12 mouse cellular contexts compared by ENCODE assay signal in genomic region chr4:101692892-101693291, GRCm38 (mm10). TPM values are rescaled to one million over a fixed set of nuclear protein-coding genes. Genes with fewer than 3 reads are reported as not detected.
DNase-seq lines count a peak whose midpoint lies in the region; ATAC-seq and TF ChIP-seq lines count a peak whose summit lies in the region.
"Had no signal": no experiment of that assay in that cellular context is flagged by ENCODE, and none has a peak within 500 bp of the region (broad histone marks: within the 10 kb centered on the region; RNA-seq: fewer than 3 reads in every experiment).

No protein-coding gene starts in this region.

- H3K27ac ChIP-seq in lung, postnatal 0 days (ENCODE audit: low read length) = no peak overlapping the region
- no peak overlapping the region for H3K27ac ChIP-seq in neural tube, embryonic 15.5 days (replicated peaks)
- no peak overlapping the region for H3K27ac ChIP-seq in embryonic facial prominence, embryonic 10.5 days (replicated peaks)
- H3K27ac ChIP-seq: liver, embryonic 12.5 days; stomach, postnatal 0 days had no signal

- peak; percentile 40 to 56 for DNase-seq in heart, adult 9 months (ENCODE audit: low spot score in 2 of 2)
- DNase-seq in heart, postnatal 4 days = no peak
- DNase-seq in frontal cortex, postnatal 36 days (ENCODE audit: low spot score in 2 of 2) = peak; percentile 44 to 51
- peak; percentile 39 to 56 for DNase-seq in layer of hippocampus, adult 8-10 months (ENCODE audit: low spot score in 2 of 2)
- peak; percentile 32 for DNase-seq in lung, postnatal 0 days (ENCODE audit: low spot score)
- DNase-seq in embryo, embryonic 9.5 days (ENCODE audit: extremely low spot score) = no peak
- DNase-seq in embryonic facial prominence, embryonic 10.5 days (ENCODE audit: low spot score) = no peak

- no peak for TF ChIP-seq CTCF in lung, postnatal 0 days (IDR thresholded peaks at IDR 0.05)

- H3K9me3 ChIP-seq in lung, postnatal 0 days (ENCODE audit: low read length) = no peaks in the 10 kb centered on the region
- no peaks in the 10 kb centered on the region for H3K9me3 ChIP-seq in neural tube, embryonic 15.5 days (replicated peaks)
- no peaks in the 10 kb centered on the region for H3K9me3 ChIP-seq in embryonic facial prominence, embryonic 10.5 days
- H3K9me3 ChIP-seq: liver, embryonic 12.5 days had no signal

- WGBS in lung, postnatal 0 days = 56% methylated on average over 4 of the region's 4 CpGs
- WGBS in neural tube, embryonic 15.5 days = 79% methylated on average over 4 of the region's 4 CpGs
- WGBS in embryonic facial prominence, embryonic 10.5 days = 83% methylated on average over 4 of the region's 4 CpGs

- TF ChIP-seq EP300 in lung, postnatal 0 days (IDR thresholded peaks at IDR 0.05) = no peak

- no peak overlapping the region for H3K4me3 ChIP-seq in lung, postnatal 0 days (ENCODE audit: low read depth, low read length)
- H3K4me3 ChIP-seq in neural tube, embryonic 15.5 days (replicated peaks) = no peak overlapping the region
- H3K4me3 ChIP-seq in embryonic facial prominence, embryonic 10.5 days = no peak overlapping the region
- H3K4me3 ChIP-seq: liver, embryonic 12.5 days had no signal

- no peaks in the 10 kb centered on the region for H3K4me1 ChIP-seq in lung, postnatal 0 days (ENCODE audit: insufficient read depth, low read depth, low read length)
- no peaks in the 10 kb centered on the region for H3K4me1 ChIP-seq in neural tube, embryonic 15.5 days
- no peaks in the 10 kb centered on the region for H3K4me1 ChIP-seq in embryonic facial prominence, embryonic 10.5 days
- H3K4me1 ChIP-seq: liver, embryonic 12.5 days had no signal

- ATAC-seq in lung, postnatal 0 days = peak; percentile 46; the same call in 1 of the 2 replicates
- no peak for ATAC-seq in neural tube, embryonic 15.5 days (ENCODE audit: low FRiP score)
- ATAC-seq: intestine, embryonic 16.5 days; liver, embryonic 12.5 days had no signal

- no peak overlapping the region for H3K9ac ChIP-seq in lung, postnatal 0 days (replicated peaks; ENCODE audit: low read depth)
- H3K9ac ChIP-seq in neural tube, embryonic 15.5 days (replicated peaks) = no peak overlapping the region
- H3K9ac ChIP-seq: liver, embryonic 12.5 days had no signal

- no peaks in the 10 kb centered on the region for H3K36me3 ChIP-seq in lung, postnatal 0 days (ENCODE audit: insufficient read depth, low read length)
- no peaks in the 10 kb centered on the region for H3K36me3 ChIP-seq in neural tube, embryonic 15.5 days
- H3K36me3 ChIP-seq in embryonic facial prominence, embryonic 10.5 days (replicated peaks) = no peaks in the 10 kb centered on the region
- H3K36me3 ChIP-seq: liver, embryonic 12.5 days had no signal

- no peak overlapping the region for H3K4me2 ChIP-seq in lung, postnatal 0 days (replicated peaks; ENCODE audit: low read depth, low read length)
- no peak overlapping the region for H3K4me2 ChIP-seq in neural tube, embryonic 15.5 days
- H3K4me2 ChIP-seq: liver, embryonic 12.5 days had no signal

- H3K27me3 ChIP-seq in lung, postnatal 0 days (replicated peaks; ENCODE audit: insufficient read depth, low read length) = no peaks in the 10 kb centered on the region
- H3K27me3 ChIP-seq in neural tube, embryonic 15.5 days (replicated peaks) = no peaks in the 10 kb centered on the region
- H3K27me3 ChIP-seq in embryonic facial prominence, embryonic 10.5 days (replicated peaks; ENCODE audit: low read depth, poor library complexity, severe bottlenecking) = no peaks in the 10 kb centered on the region
- H3K27me3 ChIP-seq: CH12.LX; liver, embryonic 12.5 days had no signal

RNA-seq across cellular contexts. Expression of gene Lepr, which starts 24.3 kb away (rescaled TPM):
- total RNA-seq in heart, postnatal 4 days (2021) = 10 to 100 TPM; 13.3 to 16.3 TPM
- total RNA-seq in layer of hippocampus, adult 8-10 months (2022) = 1 to 10 TPM; 1.8 to 3.3 (median 3.1) TPM
- polyA plus RNA-seq in lung, postnatal 0 days (2015; fragmentation: Nextera tagmentation; extraction: Ambion mirVana) = 13.4 and 13.9 TPM in 2 replicates
- 3.0 and 3.8 TPM in 2 replicates for polyA plus RNA-seq in neural tube, embryonic 15.5 days (2015; fragmentation: Nextera tagmentation; extraction: Ambion mirVana)
- 2.5 and 3.3 TPM in 2 replicates for polyA plus RNA-seq in embryonic facial prominence, embryonic 10.5 days (2016; fragmentation: Nextera tagmentation; extraction: Ambion mirVana)
- total RNA-seq: CH12.LX had no signal

RNA-seq across cellular contexts. Expression of gene Leprot, which starts 45.4 kb away (rescaled TPM):
- 10 to 100 TPM; 53.0 to 55.1 TPM for total RNA-seq in heart, postnatal 4 days (2021)
- 10 to 100 TPM; 23.6 to 33.8 (median 28.7) TPM for total RNA-seq in layer of hippocampus, adult 8-10 months (2022)
- polyA plus RNA-seq in lung, postnatal 0 days (2015; fragmentation: Nextera tagmentation; extraction: Ambion mirVana) = 144 TPM in 2 replicates
- polyA plus RNA-seq in neural tube, embryonic 15.5 days (2015; fragmentation: Nextera tagmentation; extraction: Ambion mirVana) = 75.6 and 77.5 TPM in 2 replicates
- 59.8 and 67.7 TPM in 2 replicates for polyA plus RNA-seq in embryonic facial prominence, embryonic 10.5 days (2016; fragmentation: Nextera tagmentation; extraction: Ambion mirVana)

Comparison
In these comparisons a context has a peak if more than half of its experiments do, and no peak if none do; other contexts are left out.
1. DNase-seq: peak in heart, adult 9 months (2 of 2), frontal cortex, postnatal 36 days (2 of 2), layer of hippocampus, adult 8-10 months (2 of 2) and lung, postnatal 0 days (single experiment); none in heart, postnatal 4 days (single experiment), embryo, embryonic 9.5 days (single experiment) and embryonic facial prominence, embryonic 10.5 days (single experiment).